Mouse (Mus musculus) liver, postnatal 0 days (tissue): Measurements from ENCODE around the gene Sf3b6.
"Not testable (repeated sequence)": the region's sequence is repeated elsewhere in the genome, so short reads cannot be mapped to it uniquely, and the experiment has no call there.

Experiments used
- CTCF ChIP-seq: sonication (generic); IDR thresholded peaks from 2 replicates; pipeline ENCODE4 v1.5.1; 2016; ENCODE audit warnings: antibody characterized with exemption, low read depth
- EP300 ChIP-seq: IDR thresholded peaks from 2 replicates; pipeline ENCODE4 v1.6.1; 2016; ENCODE audit warnings: antibody characterized with exemption, low read depth, mild to moderate bottlenecking

DNA sequence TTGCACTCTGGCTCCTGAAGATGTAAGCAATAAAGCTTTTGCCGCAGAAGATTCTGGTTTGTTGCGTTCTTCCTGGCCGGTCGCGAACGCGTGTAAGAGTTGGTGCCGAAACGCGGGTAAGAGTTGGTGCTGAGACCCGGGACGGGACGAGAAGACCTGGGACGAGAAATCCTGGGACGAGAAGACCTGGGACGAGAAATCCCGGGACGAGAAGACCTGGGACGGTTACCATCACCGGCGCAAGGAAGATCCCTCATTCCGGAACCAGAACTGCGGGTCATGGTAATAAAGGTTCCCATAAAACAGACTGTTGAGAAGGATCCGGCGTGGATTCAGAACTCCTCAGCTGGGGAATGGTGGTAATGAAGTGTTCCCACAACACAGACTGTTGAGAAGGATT lies 29.2 kb upstream of the Sf3b6 start:
- not testable (repeated sequence) for TF ChIP-seq EP300, CTCF
